In genomic region chr16:59081113-59081512, GRCm38 (mm10) we compare ENCODE assay signal across 42 mouse cellular contexts. TPM values are rescaled to one million over a fixed set of nuclear protein-coding genes. Genes with fewer than 3 reads are reported as not detected.
"Had no signal": no experiment of that assay in that cellular context is flagged by ENCODE, and none has a peak within 500 bp of the region (broad histone marks: within the 10 kb centered on the region; RNA-seq: fewer than 3 reads in every experiment).

No protein-coding gene starts in this region.

RNA-seq across cellular contexts. Expression of gene Olfr190, which starts 3.3 kb away (rescaled TPM):
- total RNA-seq: heart, postnatal 10 days; heart, postnatal 14 days; heart, postnatal 25 days; heart, postnatal 36 days; heart, postnatal 4 days; hematopoietic stem cell, adult 5-6 weeks; hindbrain, postnatal 0 days; layer of hippocampus, adult 18-20 months; layer of hippocampus, adult 2 months; layer of hippocampus, adult 8-10 months; layer of hippocampus, postnatal 10 days; layer of hippocampus, postnatal 14 days; layer of hippocampus, postnatal 25 days; layer of hippocampus, postnatal 36 days; left cerebral cortex, adult 18-20 months; left cerebral cortex, adult 2 months; left cerebral cortex, adult 8-10 months had no signal
- polyA plus RNA-seq: heart, embryonic 11.5 days; heart, embryonic 12.5 days; heart, embryonic 13.5 days; heart, embryonic 14.5 days; heart, embryonic 15.5 days; heart, embryonic 16.5 days; heart, postnatal 0 days; hindbrain, embryonic 10.5 days; hindbrain, embryonic 11.5 days; hindbrain, embryonic 12.5 days; hindbrain, embryonic 13.5 days; hindbrain, embryonic 14.5 days; hindbrain, embryonic 15.5 days; hindbrain, embryonic 16.5 days; hindbrain, postnatal 0 days; inflammation-experienced regulatory T-cells, adult 6 months; intestine, embryonic 14.5 days; intestine, embryonic 15.5 days; intestine, embryonic 16.5 days; kidney, adult 2 months; kidney, embryonic 14.5 days; kidney, embryonic 15.5 days; kidney, embryonic 16.5 days; kidney, postnatal 0 days; large intestine, adult 2 months had no signal

RNA-seq across cellular contexts. Expression of gene Olfr191, which starts 8.5 kb away (rescaled TPM):
- total RNA-seq: heart, postnatal 10 days; heart, postnatal 14 days; heart, postnatal 25 days; heart, postnatal 36 days; heart, postnatal 4 days; hematopoietic stem cell, adult 5-6 weeks; hindbrain, postnatal 0 days; layer of hippocampus, adult 18-20 months; layer of hippocampus, adult 2 months; layer of hippocampus, adult 8-10 months; layer of hippocampus, postnatal 10 days; layer of hippocampus, postnatal 14 days; layer of hippocampus, postnatal 25 days; layer of hippocampus, postnatal 36 days; left cerebral cortex, adult 18-20 months; left cerebral cortex, adult 2 months; left cerebral cortex, adult 8-10 months had no signal
- polyA plus RNA-seq: heart, embryonic 11.5 days; heart, embryonic 12.5 days; heart, embryonic 13.5 days; heart, embryonic 14.5 days; heart, embryonic 15.5 days; heart, embryonic 16.5 days; heart, postnatal 0 days; hindbrain, embryonic 10.5 days; hindbrain, embryonic 11.5 days; hindbrain, embryonic 12.5 days; hindbrain, embryonic 13.5 days; hindbrain, embryonic 14.5 days; hindbrain, embryonic 15.5 days; hindbrain, embryonic 16.5 days; hindbrain, postnatal 0 days; inflammation-experienced regulatory T-cells, adult 6 months; intestine, embryonic 14.5 days; intestine, embryonic 15.5 days; intestine, embryonic 16.5 days; intestine, postnatal 0 days; kidney, adult 2 months; kidney, embryonic 14.5 days; kidney, embryonic 15.5 days; kidney, embryonic 16.5 days; kidney, postnatal 0 days; large intestine, adult 2 months had no signal

RNA-seq across cellular contexts. Expression of gene Olfr193, which starts 30.6 kb away (rescaled TPM):
- total RNA-seq: heart, postnatal 10 days; heart, postnatal 14 days; heart, postnatal 25 days; heart, postnatal 36 days; heart, postnatal 4 days; hematopoietic stem cell, adult 5-6 weeks; hindbrain, postnatal 0 days; layer of hippocampus, adult 18-20 months; layer of hippocampus, adult 2 months; layer of hippocampus, adult 8-10 months; layer of hippocampus, postnatal 10 days; layer of hippocampus, postnatal 14 days; layer of hippocampus, postnatal 25 days; layer of hippocampus, postnatal 36 days; left cerebral cortex, adult 18-20 months; left cerebral cortex, adult 2 months; left cerebral cortex, adult 8-10 months had no signal
- polyA plus RNA-seq: heart, embryonic 11.5 days; heart, embryonic 12.5 days; heart, embryonic 13.5 days; heart, embryonic 14.5 days; heart, embryonic 15.5 days; heart, embryonic 16.5 days; heart, postnatal 0 days; hindbrain, embryonic 10.5 days; hindbrain, embryonic 11.5 days; hindbrain, embryonic 12.5 days; hindbrain, embryonic 13.5 days; hindbrain, embryonic 14.5 days; hindbrain, embryonic 15.5 days; hindbrain, embryonic 16.5 days; hindbrain, postnatal 0 days; intestine, embryonic 14.5 days; intestine, embryonic 15.5 days; intestine, embryonic 16.5 days; intestine, postnatal 0 days; kidney, adult 2 months; kidney, embryonic 14.5 days; kidney, embryonic 15.5 days; kidney, embryonic 16.5 days; kidney, postnatal 0 days; large intestine, adult 2 months had no signal

RNA-seq across cellular contexts. Expression of gene Olfr194, which starts 39.8 kb away (rescaled TPM):
- total RNA-seq: heart, postnatal 10 days; heart, postnatal 14 days; heart, postnatal 25 days; heart, postnatal 36 days; heart, postnatal 4 days; hematopoietic stem cell, adult 5-6 weeks; hindbrain, postnatal 0 days; layer of hippocampus, adult 18-20 months; layer of hippocampus, adult 2 months; layer of hippocampus, adult 8-10 months; layer of hippocampus, postnatal 10 days; layer of hippocampus, postnatal 14 days; layer of hippocampus, postnatal 25 days; layer of hippocampus, postnatal 36 days; left cerebral cortex, adult 18-20 months; left cerebral cortex, adult 2 months; left cerebral cortex, adult 8-10 months had no signal
- polyA plus RNA-seq: heart, embryonic 11.5 days; heart, embryonic 12.5 days; heart, embryonic 13.5 days; heart, embryonic 14.5 days; heart, embryonic 15.5 days; heart, embryonic 16.5 days; heart, postnatal 0 days; hindbrain, embryonic 10.5 days; hindbrain, embryonic 11.5 days; hindbrain, embryonic 12.5 days; hindbrain, embryonic 13.5 days; hindbrain, embryonic 14.5 days; hindbrain, embryonic 15.5 days; hindbrain, embryonic 16.5 days; hindbrain, postnatal 0 days; inflammation-experienced regulatory T-cells, adult 6 months; intestine, embryonic 14.5 days; intestine, embryonic 15.5 days; intestine, embryonic 16.5 days; intestine, postnatal 0 days; kidney, adult 2 months; kidney, embryonic 14.5 days; kidney, embryonic 15.5 days; kidney, embryonic 16.5 days; kidney, postnatal 0 days; large intestine, adult 2 months had no signal

RNA-seq across cellular contexts. Expression of gene Olfr187, which starts 41.5 kb away (rescaled TPM):
- total RNA-seq: heart, postnatal 10 days; heart, postnatal 14 days; heart, postnatal 25 days; heart, postnatal 36 days; heart, postnatal 4 days; hematopoietic stem cell, adult 5-6 weeks; hindbrain, postnatal 0 days; layer of hippocampus, adult 18-20 months; layer of hippocampus, adult 2 months; layer of hippocampus, adult 8-10 months; layer of hippocampus, postnatal 10 days; layer of hippocampus, postnatal 14 days; layer of hippocampus, postnatal 25 days; layer of hippocampus, postnatal 36 days; left cerebral cortex, adult 18-20 months; left cerebral cortex, adult 2 months; left cerebral cortex, adult 8-10 months had no signal
- polyA plus RNA-seq: heart, embryonic 11.5 days; heart, embryonic 12.5 days; heart, embryonic 13.5 days; heart, embryonic 14.5 days; heart, embryonic 15.5 days; heart, embryonic 16.5 days; heart, postnatal 0 days; hindbrain, embryonic 10.5 days; hindbrain, embryonic 11.5 days; hindbrain, embryonic 12.5 days; hindbrain, embryonic 13.5 days; hindbrain, embryonic 14.5 days; hindbrain, embryonic 15.5 days; hindbrain, embryonic 16.5 days; hindbrain, postnatal 0 days; inflammation-experienced regulatory T-cells, adult 6 months; intestine, embryonic 15.5 days; intestine, embryonic 16.5 days; intestine, postnatal 0 days; kidney, adult 2 months; kidney, embryonic 14.5 days; kidney, embryonic 15.5 days; kidney, embryonic 16.5 days; kidney, postnatal 0 days; large intestine, adult 2 months had no signal
